Mouse (Mus musculus): ENCODE measurements around the gene Mesp1.
A peak's percentile ranks its signal among the peaks of the same experiment; 100 is the strongest.

Gene Mesp1

GRCm38 (mm10) chr7:79793688-79794087 is at the start of gene Mesp1:
Gene Mesp1 (minus strand): TSS chr7:79793788.
- TF ChIP-seq GATA4 (IDR thresholded peaks at IDR 0.05; ENCODE audit: insufficient replicate concordance, low read length), result no peak

GRCm38 (mm10) chr7:79842163-79842562 is 48.6 kb upstream of the Mesp1 start:
- TF ChIP-seq GATA4 (IDR thresholded peaks at IDR 0.05; ENCODE audit: insufficient replicate concordance, low read length), result no peak

GRCm38 (mm10) chr7:79837247-79837646 is 43.7 kb upstream of the Mesp1 start:
- no peak for TF ChIP-seq GATA4 (IDR thresholded peaks at IDR 0.05; ENCODE audit: insufficient replicate concordance, low read length)

- TF ChIP-seq GATA4 (IDR thresholded peaks at IDR 0.05; ENCODE audit: insufficient replicate concordance, low read length), result no peak
These were observed 41.6 kb upstream of the Mesp1 start for GRCm38 (mm10) chr7:79835196-79835595.

GRCm38 (mm10) chr7:79832980-79833379 is 39.4 kb upstream of the Mesp1 start:
- TF ChIP-seq GATA4 (IDR thresholded peaks at IDR 0.05; ENCODE audit: insufficient replicate concordance, low read length), result no peak

- no peak for TF ChIP-seq GATA4 (IDR thresholded peaks at IDR 0.05; ENCODE audit: insufficient replicate concordance, low read length)
These were observed 38.0 kb upstream of the Mesp1 start for GRCm38 (mm10) chr7:79831585-79831984.

GRCm38 (mm10) chr7:79831145-79831544 is 37.6 kb upstream of the Mesp1 start:
- no peak for TF ChIP-seq GATA4 (IDR thresholded peaks at IDR 0.05; ENCODE audit: insufficient replicate concordance, low read length)

GRCm38 (mm10) chr7:79828341-79828740 is 34.8 kb upstream of the Mesp1 start:
- TF ChIP-seq GATA4 (IDR thresholded peaks at IDR 0.05; ENCODE audit: insufficient replicate concordance, low read length), result no peak

- TF ChIP-seq GATA4 (IDR thresholded peaks at IDR 0.05; ENCODE audit: insufficient replicate concordance, low read length), result no peak
These were observed 28.6 kb upstream of the Mesp1 start for GRCm38 (mm10) chr7:79822092-79822695.

- TF ChIP-seq GATA4 (IDR thresholded peaks at IDR 0.05; ENCODE audit: insufficient replicate concordance, low read length), result no peak
These were observed 26.4 kb upstream of the Mesp1 start for GRCm38 (mm10) chr7:79819996-79820395.

GRCm38 (mm10) chr7:79819515-79819914 is 25.9 kb upstream of the Mesp1 start:
- peak; percentile 42; the same call in 1 of the 2 replicates for TF ChIP-seq GATA4 (IDR thresholded peaks at IDR 0.05; ENCODE audit: insufficient replicate concordance, low read length)

GRCm38 (mm10) chr7:79818321-79818720 is 24.7 kb upstream of the Mesp1 start:
- no peak for TF ChIP-seq GATA4 (IDR thresholded peaks at IDR 0.05; ENCODE audit: insufficient replicate concordance, low read length)

GRCm38 (mm10) chr7:79813409-79813808 is 19.8 kb upstream of the Mesp1 start:
- no peak for TF ChIP-seq GATA4 (IDR thresholded peaks at IDR 0.05; ENCODE audit: insufficient replicate concordance, low read length)

GRCm38 (mm10) chr7:79810611-79811506 is 17.3 kb upstream of the Mesp1 start, which contains the start of gene Mesp2:
Gene Mesp2 (plus strand): TSS chr7:79810727.
- TF ChIP-seq GATA4 (IDR thresholded peaks at IDR 0.05; ENCODE audit: insufficient replicate concordance, low read length), result no peak

GRCm38 (mm10) chr7:79808561-79808960 is 15.0 kb upstream of the Mesp1 start:
- no peak for TF ChIP-seq GATA4 (IDR thresholded peaks at IDR 0.05; ENCODE audit: insufficient replicate concordance, low read length)

GRCm38 (mm10) chr7:79803887-79804286 is 10.3 kb upstream of the Mesp1 start:
- no peak for TF ChIP-seq GATA4 (IDR thresholded peaks at IDR 0.05; ENCODE audit: insufficient replicate concordance, low read length)

Data from liver, adult (tissue).